Mouse (Mus musculus) forebrain, embryonic 14.5 days (tissue): ENCODE data around the gene Upk3bl. TPM values are rescaled to one million over a fixed set of nuclear protein-coding genes. Genes with fewer than 3 reads are reported as not detected.

Experiments
- ATAC-seq: fragments of 200-750 bp; cut with Nextera tagmentation; 2 replicates; pipeline ENCODE4 v1.8.0; 2017; ENCODE audit warnings: mild to moderate bottlenecking, moderate library complexity
- DNase-seq: peaks from one replicate; pipeline ENCODE4 v3.0.0-alpha.2; 2015; ENCODE audit warnings: low spot score
- H3K27ac ChIP-seq: fragments of 300-500 bp; sonication (generic); 2 replicates; pipeline ENCODE4 v1.5.1; 2014; ENCODE audit warnings: low read depth, mild to moderate bottlenecking, control low read depth, low read length, moderate library complexity
- H3K27me3 ChIP-seq: fragments of 300-500 bp; sonication (generic); replicated peaks from 2 replicates; pipeline ENCODE4 v1.6.1; 2014; ENCODE audit warnings: low read length, control low read depth, mixed read lengths; ENCODE audit not compliant: control insufficient read depth, insufficient read depth
- H3K36me3 ChIP-seq: fragments of 300-500 bp; sonication (generic); 2 replicates; pipeline ENCODE4 v1.6.1; 2014; ENCODE audit warnings: low read length, control low read depth; ENCODE audit not compliant: control insufficient read depth, insufficient read depth
- H3K4me1 ChIP-seq: fragments of 300-500 bp; sonication (generic); 2 replicates; pipeline ENCODE4 v1.6.1; 2014; ENCODE audit warnings: antibody characterized with exemption, low read length, control low read depth; ENCODE audit not compliant: control insufficient read depth, insufficient read depth
- H3K4me2 ChIP-seq: fragments of 300-500 bp; sonication (generic); 2 replicates; pipeline ENCODE4 v1.6.1; 2014; ENCODE audit warnings: mild to moderate bottlenecking, control low read depth, low read length
- H3K4me3 ChIP-seq: fragments of 300-500 bp; sonication (generic); 2 replicates; pipeline ENCODE4 v1.5.1; 2014; ENCODE audit warnings: low read depth, low read length, control low read depth
- H3K9ac ChIP-seq: fragments of 300-500 bp; sonication (generic); 2 replicates; pipeline ENCODE4 v1.6.1; 2014; ENCODE audit warnings: mild to moderate bottlenecking, low read length, control low read depth, moderate library complexity
- H3K9me3 ChIP-seq: fragments of 300-500 bp; sonication (generic); replicated peaks from 2 replicates; pipeline ENCODE4 v1.6.1; 2016; ENCODE audit warnings: low read length, control low read depth, mixed read lengths; ENCODE audit not compliant: control insufficient read depth
- WGBS: fragments of 180-500 bp; shearing (Covaris S2); extraction: QIAGEN DNeasy Blood & Tissue Kit; methylation state at CpG from one replicate; pipeline ENCODE4 v1.1.7; 2014; 5-methylcytosine and 5-hydroxymethylcytosine counted together
- polyA plus RNA-seq: library from polyadenylated mRNA; unstranded; fragments of >200 nt; fragmentation: Nextera tagmentation; extraction: Ambion mirVana; gene quantifications from 2 replicates; pipeline ENCODE4 v1.2.1, GENCODE M21; 2014

Upk3bl gene
- polyA plus RNA-seq, 1 experiment from 2014 or later, result not detected

- WGBS, result 14% methylated on average over 14 of the region's 14 CpGs
These were observed 34.7 kb downstream of the Upk3bl start for GRCm38 (mm10) chr5:136088821-136089575.

DNA sequence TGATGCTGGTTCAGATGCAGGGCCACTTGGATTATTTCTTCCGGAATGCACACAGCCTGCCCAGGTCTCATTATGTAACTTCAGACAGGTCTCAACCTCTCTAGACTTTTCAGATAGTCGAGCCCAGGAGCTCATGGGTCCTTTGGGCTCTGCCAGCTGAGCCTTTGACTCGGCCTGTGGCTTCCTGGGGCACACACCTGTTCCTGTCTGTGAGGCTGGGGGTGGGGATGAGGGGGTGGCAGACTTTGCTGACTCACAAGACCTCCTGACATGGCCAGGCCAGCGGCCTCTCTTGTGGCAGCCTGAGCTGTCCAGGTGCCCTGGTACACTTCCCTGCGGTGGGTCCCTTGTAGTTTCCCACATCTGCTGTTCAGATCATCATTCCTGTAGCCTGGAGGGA, 37.6 kb downstream of the Upk3bl start:
- H3K27ac ChIP-seq, result no peak overlapping the region
- no peaks in the 10 kb centered on the region for H3K36me3 ChIP-seq
- ATAC-seq (no peak), DNase-seq (no peak)
- H3K4me3 ChIP-seq, result no peak overlapping the region
- 64% methylated on average over 5 of the region's 5 CpGs for WGBS
- no peaks in the 10 kb centered on the region for H3K9me3 ChIP-seq
- H3K4me1 ChIP-seq, result no peaks in the 10 kb centered on the region
- H3K27me3 ChIP-seq, result no peaks in the 10 kb centered on the region
- no peak overlapping the region for H3K4me2 ChIP-seq
- no peak overlapping the region for H3K9ac ChIP-seq

More at GRCm38 (mm10) chr5:136088821-136089575, 34.7 kb downstream of the Upk3bl start:
- Histone ChIP-seq H3K27me3 (no peaks in the 10 kb centered on the region), H3K9ac (no peak overlapping the region), H3K27ac (no peak overlapping the region), H3K9me3 (no peaks in the 10 kb centered on the region), H3K36me3 (no peaks in the 10 kb centered on the region), H3K4me2 (no peak overlapping the region), H3K4me3 (no peak overlapping the region), H3K4me1 (peaks cover 5% of the 10 kb centered on the region; the same call in 1 of the 2 replicates)
- DNase-seq (no peak), ATAC-seq (no peak)

DNA sequence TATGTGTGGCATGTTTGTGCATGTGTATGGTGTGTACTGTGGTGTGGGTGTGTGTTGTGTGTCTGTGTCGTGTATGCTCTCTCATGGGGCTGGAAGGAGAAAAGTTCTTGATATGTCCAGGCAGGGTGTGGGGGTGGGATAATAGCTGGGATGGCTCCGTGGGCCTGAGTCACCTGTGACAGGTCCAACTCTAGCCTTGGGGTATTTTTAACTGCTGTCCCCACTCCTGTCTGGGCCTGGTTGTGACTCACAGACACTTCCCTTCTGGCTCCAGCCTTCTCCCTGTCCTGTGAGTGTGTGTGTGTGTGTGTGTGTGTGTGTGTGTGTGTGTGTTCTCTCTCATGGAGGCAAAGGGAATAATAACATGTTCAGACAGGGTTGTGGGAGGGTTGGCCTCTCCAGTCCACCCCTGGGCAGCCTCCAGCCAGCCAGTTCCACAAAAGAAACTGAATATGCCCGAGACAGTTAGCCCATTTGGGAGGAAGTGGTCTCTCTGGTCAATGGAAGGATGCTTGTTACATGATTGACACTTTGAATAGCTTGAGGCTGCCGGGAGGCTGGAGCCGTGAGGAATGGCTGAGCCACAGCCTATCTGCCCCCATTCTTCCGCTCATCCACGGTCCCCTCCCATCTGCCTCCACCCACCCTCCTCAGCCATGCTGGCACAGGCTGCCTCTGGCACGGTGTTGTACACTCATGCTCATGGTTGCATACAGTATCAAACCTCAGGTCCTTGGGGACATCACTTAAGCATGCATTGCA, 40.1 kb downstream of the Upk3bl start:
- Histone ChIP-seq H3K36me3 (no peaks in the 10 kb centered on the region), H3K9ac (no peak overlapping the region), H3K9me3 (no peaks in the 10 kb centered on the region), H3K4me1 (no peaks in the 10 kb centered on the region), H3K27me3 (no peaks in the 10 kb centered on the region), H3K4me2 (no peak overlapping the region), H3K4me3 (no peak overlapping the region), H3K27ac (no peak overlapping the region)
- ATAC-seq, result no peak
- 42% methylated on average over 8 of the region's 8 CpGs for WGBS
- DNase-seq, result no peak

DNA sequence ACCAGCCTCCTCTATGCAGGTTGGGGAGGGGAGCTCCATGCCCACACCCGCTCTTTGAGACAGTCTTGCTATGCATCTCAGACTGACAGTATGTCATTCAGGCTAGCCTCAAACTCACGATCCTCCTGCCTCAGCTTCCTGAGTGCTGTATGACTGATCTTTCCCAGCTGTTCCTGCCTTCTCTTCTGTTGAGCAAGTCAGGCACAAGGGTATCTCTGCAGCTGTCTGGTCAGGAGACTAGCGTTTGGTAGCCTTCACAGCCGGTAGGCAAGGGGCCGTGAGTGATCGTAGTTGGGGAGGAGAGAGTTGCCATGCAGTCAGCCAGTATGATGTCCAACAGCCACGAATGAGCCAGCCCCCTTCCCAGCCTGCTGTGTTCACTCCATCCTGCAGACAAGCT, 40.8 kb downstream of the Upk3bl start:
- no peak overlapping the region for H3K27ac ChIP-seq
- no peak overlapping the region for H3K4me2 ChIP-seq
- 70% methylated on average over 7 of the region's 7 CpGs for WGBS
- no peaks in the 10 kb centered on the region for H3K36me3 ChIP-seq
- no peak for ATAC-seq
- H3K9me3 ChIP-seq, result no peaks in the 10 kb centered on the region
- no peaks in the 10 kb centered on the region for H3K4me1 ChIP-seq
- no peak overlapping the region for H3K4me3 ChIP-seq
- H3K9ac ChIP-seq, result no peak overlapping the region
- DNase-seq, result no peak
- H3K27me3 ChIP-seq, result no peaks in the 10 kb centered on the region

- DNase-seq (no peak), ATAC-seq (no peak)
- H3K9me3 ChIP-seq, result no peaks in the 10 kb centered on the region
- no peaks in the 10 kb centered on the region for H3K27me3 ChIP-seq
- H3K36me3 ChIP-seq, result no peaks in the 10 kb centered on the region
- no peaks in the 10 kb centered on the region for H3K4me1 ChIP-seq
- no peak overlapping the region for H3K27ac ChIP-seq
- no peak overlapping the region for H3K4me3 ChIP-seq
- no peak overlapping the region for H3K4me2 ChIP-seq
- no peak overlapping the region for H3K9ac ChIP-seq
- WGBS, result 84% methylated on average over 10 of the region's 10 CpGs
These were observed 44.2 kb downstream of the Upk3bl start for GRCm38 (mm10) chr5:136098536-136098935.

DNA sequence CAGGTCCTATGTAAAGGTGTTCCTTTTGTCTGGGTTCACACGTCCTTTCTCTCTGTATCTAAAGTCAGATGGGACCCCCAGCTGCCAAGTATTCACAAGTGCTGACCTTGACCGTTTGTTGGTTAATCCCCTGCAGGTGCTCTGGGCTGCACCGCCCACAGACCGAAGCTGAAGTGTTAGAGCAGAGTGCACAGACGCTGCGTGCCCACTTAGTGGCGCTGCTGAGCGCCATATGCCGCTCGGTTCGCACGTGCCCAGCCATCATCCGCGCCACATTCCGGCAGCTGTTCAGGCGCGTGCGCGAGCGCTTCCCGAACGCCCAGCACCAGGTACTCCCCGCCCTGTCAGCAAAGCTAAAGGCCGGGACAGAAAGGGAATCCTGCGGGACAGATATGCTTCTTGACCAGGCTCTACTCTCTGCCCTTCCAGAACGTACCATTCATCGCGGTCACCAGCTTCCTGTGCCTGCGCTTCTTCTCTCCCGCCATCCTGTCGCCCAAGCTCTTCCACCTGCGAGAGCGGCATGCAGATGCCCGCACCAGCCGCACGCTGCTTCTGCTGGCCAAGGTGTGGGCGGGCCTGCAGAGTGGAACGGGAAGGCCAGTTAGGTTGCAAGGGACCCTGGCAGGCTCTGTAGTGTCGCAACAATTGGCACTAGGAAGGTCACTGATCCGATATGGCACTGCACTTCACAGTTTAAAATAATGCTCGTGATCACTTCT, 48.0 kb downstream of the Upk3bl start:
- Histone ChIP-seq H3K27ac (0 out of 2 replicates have a peak overlapping the region, but pooled peaks have one; percentile 18), H3K9me3 (no peaks in the 10 kb centered on the region), H3K27me3 (no peaks in the 10 kb centered on the region), H3K4me1 (no peaks in the 10 kb centered on the region), H3K9ac (peak overlapping the region; percentile 60), H3K4me2 (peak overlapping the region; percentile 73), H3K4me3 (peak overlapping the region; percentile 34), H3K36me3 (no peaks in the 10 kb centered on the region)
- DNase-seq, result peak; percentile 90
- peak; percentile 91 for ATAC-seq
- 7% methylated on average over 41 of the region's 41 CpGs for WGBS

DNA sequence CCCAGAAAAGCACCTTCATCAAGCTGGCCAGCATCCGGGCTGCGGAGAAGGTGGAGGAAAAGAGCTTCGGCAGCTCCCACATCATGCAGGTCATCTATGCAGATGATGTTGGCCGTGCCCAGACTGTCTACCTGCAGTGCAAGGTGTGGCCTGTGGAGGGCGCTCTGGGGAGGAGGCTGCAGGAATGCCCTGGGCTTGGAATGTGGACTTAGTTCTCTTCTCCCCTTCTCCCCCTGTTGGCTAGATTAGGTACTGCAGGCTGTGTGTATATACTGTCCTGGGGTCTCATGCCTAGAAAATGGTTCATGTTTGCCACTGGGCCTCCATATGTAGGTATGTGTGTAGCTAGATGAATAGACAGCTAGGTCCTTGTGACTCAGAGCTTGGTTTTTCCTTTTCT, 50.2 kb downstream of the Upk3bl start:
- DNase-seq (peak; percentile 17), ATAC-seq (no peak)
- no peak overlapping the region for H3K4me3 ChIP-seq
- H3K9me3 ChIP-seq, result no peaks in the 10 kb centered on the region
- 93% methylated on average over 5 of the region's 5 CpGs for WGBS
- no peak overlapping the region for H3K4me2 ChIP-seq
- no peaks in the 10 kb centered on the region for H3K27me3 ChIP-seq
- no peak overlapping the region for H3K27ac ChIP-seq
- no peak overlapping the region for H3K9ac ChIP-seq
- H3K36me3 ChIP-seq, result no peaks in the 10 kb centered on the region
- H3K4me1 ChIP-seq, result no peaks in the 10 kb centered on the region

DNA sequence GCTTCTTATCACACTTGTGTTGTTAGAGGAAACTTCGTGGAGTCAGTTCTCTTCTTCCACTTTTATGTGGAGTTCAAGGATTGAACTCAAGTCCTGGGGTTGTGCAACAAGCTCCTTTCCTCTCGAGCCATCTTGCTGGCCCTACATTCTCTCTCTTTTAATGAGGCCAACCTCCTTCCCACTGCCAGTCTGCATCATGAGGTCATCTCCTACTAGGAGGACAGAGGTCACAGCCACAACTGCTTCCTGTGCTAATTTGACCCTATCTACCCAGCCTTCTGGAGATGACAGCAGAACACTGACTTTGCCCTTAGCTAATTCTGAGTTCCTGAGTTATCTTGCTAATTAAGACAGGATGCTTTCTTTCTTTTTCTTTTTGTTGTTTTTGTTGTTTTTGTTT, 54.2 kb downstream of the Upk3bl start:
- Histone ChIP-seq H3K27ac (no peak overlapping the region), H3K9ac (no peak overlapping the region), H3K9me3 (no peaks in the 10 kb centered on the region), H3K36me3 (no peaks in the 10 kb centered on the region), H3K4me2 (no peak overlapping the region), H3K4me1 (no peaks in the 10 kb centered on the region), H3K27me3 (no peaks in the 10 kb centered on the region), H3K4me3 (no peak overlapping the region)
- ATAC-seq (no peak), DNase-seq (no peak)
- 65% methylated on average over 2 of the region's 2 CpGs for WGBS
